Mouse (Mus musculus) cortical plate, adult 2 months (tissue): ENCODE measurements around the gene Mtrex. TPM values are rescaled to one million over a fixed set of nuclear protein-coding genes. Genes with fewer than 3 reads are reported as not detected.

Experiments used
- H3K27ac ChIP-seq: fragments of 200-500 bp; 2 replicates; pipeline ENCODE4 v1.5.1; 2012; ENCODE audit warnings: low read length, control low read depth, inconsistent platforms; ENCODE audit not compliant: insufficient read depth
- H3K4me1 ChIP-seq: fragments of 200-500 bp; 2 replicates; pipeline ENCODE4 v1.6.1; 2011; ENCODE audit warnings: low read length; ENCODE audit not compliant: control insufficient read depth, insufficient read depth
- H3K4me3 ChIP-seq: fragments of 200-500 bp; 2 replicates; pipeline ENCODE4 v1.5.1; 2011; ENCODE audit warnings: mild to moderate bottlenecking, low read length, control low read depth; ENCODE audit not compliant: insufficient read depth
- CTCF ChIP-seq: fragments of 200-500 bp; IDR thresholded peaks from 2 replicates; pipeline ENCODE4 v1.5.1; 2011; ENCODE audit warnings: mild to moderate bottlenecking, control low read depth, low read length; ENCODE audit not compliant: insufficient read depth; ENCODE audit errors: extremely low read depth
- POLR2A ChIP-seq: fragments of 200-500 bp; IDR thresholded peaks from 2 replicates; pipeline ENCODE4 v1.6.1; 2011; ENCODE audit warnings: mild to moderate bottlenecking, low read length, control low read depth; ENCODE audit not compliant: insufficient read depth; ENCODE audit errors: extremely low read depth
- polyA plus RNA-seq: library from polyadenylated mRNA; depleted of rRNA; stranded (reverse); fragments of >200 nt; gene quantifications from 2 replicates; pipeline ENCODE4 v1.2.3, GENCODE M21; 2012; rRNA removed

Mtrex gene
- polyA plus RNA-seq, result 34.7 and 37.9 TPM in 2 replicates

DNA sequence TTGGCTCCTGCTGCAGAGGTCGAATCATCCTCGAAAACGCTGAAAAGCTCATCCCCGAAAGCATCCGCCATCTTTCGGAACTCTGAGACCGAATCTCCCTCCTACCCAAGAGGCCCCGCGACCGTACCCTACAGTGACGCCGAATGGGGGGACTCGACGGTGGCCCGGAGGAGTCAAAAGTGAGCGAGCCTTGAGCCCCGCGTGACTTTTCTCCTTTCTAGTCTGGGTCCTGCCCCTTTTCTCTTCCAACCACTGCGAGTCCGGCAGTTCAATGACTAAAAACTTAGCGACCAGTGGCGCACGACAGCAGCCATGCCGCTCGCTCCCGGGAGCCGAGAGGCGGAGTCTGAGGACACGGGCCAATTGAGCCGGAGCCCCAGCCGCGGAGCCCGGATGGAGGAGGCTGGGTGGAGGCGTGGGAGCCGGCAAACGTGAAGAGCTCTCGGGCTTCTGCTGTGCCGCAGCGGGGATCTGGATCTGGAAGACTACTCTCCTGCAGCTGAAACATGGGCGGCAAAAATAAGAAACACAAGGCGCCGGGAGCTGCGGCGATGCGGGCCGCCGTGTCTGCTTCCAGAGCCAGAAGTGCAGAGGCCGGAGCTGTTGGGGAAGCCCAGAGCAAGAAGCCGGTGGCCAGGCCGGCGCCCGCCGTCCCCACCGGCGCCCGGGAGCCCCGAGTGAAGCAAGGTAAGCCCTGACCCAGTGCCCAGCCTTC lies at the start of gene Mtrex, which contains the start of gene Dhx29:
Mtrex (minus strand) TSS at position 112 of the 715 bp plus-strand sequence.
Dhx29 (plus strand) TSS at position 168 of the 715 bp plus-strand sequence.
- H3K27ac ChIP-seq, result no peak within 1 kb of the TSS
- TF ChIP-seq CTCF (no peak), POLR2A (peak; percentile 48; the same call in 1 of the 2 replicates)
- peak within 1 kb of the TSS; percentile 88 for H3K4me3 ChIP-seq
- peaks cover 8% of the 10 kb centered on the region for H3K4me1 ChIP-seq

- Histone ChIP-seq H3K4me1 (no peaks in the 10 kb centered on the region), H3K4me3 (no peak overlapping the region), H3K27ac (no peak overlapping the region)
- no peak for TF ChIP-seq POLR2A
- TF ChIP-seq CTCF, result no peak
Measured at GRCm38 (mm10) chr13:112976720-112977119, 49.5 kb upstream of the Mtrex start.

- TF ChIP-seq CTCF (no peak), POLR2A (no peak)
- no peak overlapping the region for H3K4me3 ChIP-seq
Measured at GRCm38 (mm10) chr13:112967267-112967666, 40.1 kb upstream of the Mtrex start.

DNA sequence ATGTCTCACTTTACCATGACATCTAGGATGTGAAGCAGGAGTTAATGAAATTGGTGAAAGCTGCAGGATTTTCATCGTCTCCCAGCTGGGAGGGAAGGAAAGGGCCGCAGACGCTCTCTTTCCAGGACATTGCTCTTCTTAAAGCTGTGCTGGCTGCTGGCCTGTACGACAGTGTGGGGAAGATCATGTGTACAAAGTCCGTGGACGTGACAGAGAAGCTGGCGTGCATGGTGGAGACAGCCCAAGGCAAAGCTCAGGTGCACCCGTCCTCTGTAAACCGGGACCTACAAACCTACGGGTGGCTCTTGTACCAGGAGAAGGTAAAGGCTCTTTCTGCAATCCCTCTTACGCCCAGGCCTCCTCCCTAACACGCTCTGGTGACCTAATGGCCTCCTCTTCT lies 37.2 kb upstream of the Mtrex start:
- no peak overlapping the region for H3K4me3 ChIP-seq

More at GRCm38 (mm10) chr13:112967267-112967666, 40.1 kb upstream of the Mtrex start:
- Histone ChIP-seq H3K27ac (no peak overlapping the region), H3K4me1 (no peaks in the 10 kb centered on the region)

GRCm38 (mm10) chr13:112963081-112963480 lies 35.9 kb upstream of the Mtrex start:
- TF ChIP-seq CTCF, result no peak
- no peak for TF ChIP-seq POLR2A
- H3K4me3 ChIP-seq, result no peak overlapping the region
- no peaks in the 10 kb centered on the region for H3K4me1 ChIP-seq
- H3K27ac ChIP-seq, result no peak overlapping the region

More for the DNA sequence above, 37.2 kb upstream of the Mtrex start:
- TF ChIP-seq CTCF, result no peak
- no peak for TF ChIP-seq POLR2A
- no peak overlapping the region for H3K27ac ChIP-seq
- H3K4me1 ChIP-seq, result no peaks in the 10 kb centered on the region

DNA sequence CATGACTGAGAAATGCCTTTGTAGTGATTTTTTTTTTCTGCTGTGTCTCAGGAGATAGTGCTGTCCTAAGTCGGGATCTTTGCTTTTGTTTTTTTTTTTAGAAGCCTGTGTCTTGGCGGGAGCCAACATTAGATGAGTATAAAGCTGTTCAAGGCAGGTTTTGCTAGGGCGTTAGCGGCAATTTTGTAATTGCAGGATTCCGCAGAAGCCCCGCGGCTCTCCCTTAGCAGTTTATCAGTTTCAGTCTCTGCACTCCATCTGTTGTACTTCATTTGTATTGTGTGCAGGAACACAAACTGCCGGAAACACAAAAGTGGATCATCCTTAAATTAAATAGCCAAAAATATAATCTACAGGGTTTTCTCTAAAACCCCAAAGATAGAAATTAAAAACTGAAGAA lies 26.9 kb upstream of the Mtrex start:
- H3K4me3 ChIP-seq, result no peak overlapping the region
- no peak overlapping the region for H3K27ac ChIP-seq
- H3K4me1 ChIP-seq, result no peaks in the 10 kb centered on the region
- TF ChIP-seq CTCF (no peak), POLR2A (no peak)

DNA sequence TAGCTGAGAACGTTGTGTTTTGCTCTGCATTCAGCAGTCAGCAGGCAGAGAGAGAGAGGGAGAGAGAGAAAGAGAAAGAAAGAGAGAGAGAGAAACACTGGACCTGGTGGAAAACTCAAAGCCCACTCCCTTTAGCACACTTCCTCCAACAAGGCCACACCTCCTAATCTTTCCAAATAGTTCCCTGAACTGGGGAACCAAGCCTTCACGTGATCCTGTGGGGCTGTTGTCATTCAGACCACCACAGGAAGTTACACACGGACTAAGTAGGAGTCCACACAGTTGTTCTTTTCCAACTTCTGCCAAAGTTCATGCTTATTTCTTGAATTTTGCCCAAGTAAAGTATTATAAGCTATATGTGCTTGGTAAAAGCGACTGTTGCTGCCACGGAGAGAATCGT lies 18.7 kb upstream of the Mtrex start:
- Histone ChIP-seq H3K27ac (no peak overlapping the region), H3K4me1 (no peaks in the 10 kb centered on the region), H3K4me3 (no peak overlapping the region)
- TF ChIP-seq CTCF (no peak), POLR2A (no peak)

- TF ChIP-seq POLR2A (no peak), CTCF (no peak)
- Histone ChIP-seq H3K4me1 (no peaks in the 10 kb centered on the region), H3K27ac (no peak overlapping the region), H3K4me3 (no peak overlapping the region)
Measured at GRCm38 (mm10) chr13:112945312-112945711, 18.1 kb upstream of the Mtrex start.

- no peak overlapping the region for H3K27ac ChIP-seq
- TF ChIP-seq CTCF, result no peak
- TF ChIP-seq POLR2A, result no peak
Measured at GRCm38 (mm10) chr13:112941879-112942330, 14.7 kb upstream of the Mtrex start.

GRCm38 (mm10) chr13:112938130-112938529 lies 10.9 kb upstream of the Mtrex start:
- H3K4me1 ChIP-seq, result no peaks in the 10 kb centered on the region
- no peak overlapping the region for H3K27ac ChIP-seq
- TF ChIP-seq CTCF, result no peak
- TF ChIP-seq POLR2A, result no peak
- no peak overlapping the region for H3K4me3 ChIP-seq

More at GRCm38 (mm10) chr13:112941879-112942330, 14.7 kb upstream of the Mtrex start:
- H3K4me3 ChIP-seq, result no peak overlapping the region
- H3K4me1 ChIP-seq, result no peaks in the 10 kb centered on the region
